Mouse (Mus musculus) olfactory bulb, adult 2 months (tissue): ENCODE results near the gene Chn1. TPM values are rescaled to one million over a fixed set of nuclear protein-coding genes. Genes with fewer than 3 reads are reported as not detected.
A peak's percentile ranks its signal among the peaks of the same experiment; 100 is the strongest.

ENCODE experiments used
- H3K27ac ChIP-seq: fragments of 200-500 bp; 2 replicates; pipeline ENCODE4 v1.5.1; 2012; ENCODE audit warnings: low read depth, low read length; ENCODE audit not compliant: insufficient read depth
- H3K4me1 ChIP-seq: fragments of 200-500 bp; 2 replicates; pipeline ENCODE4 v1.6.1; 2012; ENCODE audit warnings: low read length; ENCODE audit not compliant: control insufficient read depth, insufficient read depth
- H3K4me3 ChIP-seq: fragments of 200-500 bp; 2 replicates; pipeline ENCODE4 v1.5.1; 2012; ENCODE audit warnings: mild to moderate bottlenecking, low read depth, low read length, moderate library complexity; ENCODE audit not compliant: insufficient read depth
- CTCF ChIP-seq: fragments of 200-500 bp; IDR thresholded peaks from 2 replicates; pipeline ENCODE4 v1.5.1; 2012; ENCODE audit warnings: low read depth, mild to moderate bottlenecking, low read length, moderate library complexity; ENCODE audit not compliant: insufficient read depth
- POLR2A ChIP-seq: fragments of 200-500 bp; IDR thresholded peaks from 2 replicates; pipeline ENCODE4 v1.6.1; 2012; ENCODE audit warnings: mild to moderate bottlenecking, low read depth, low read length, moderate library complexity; ENCODE audit not compliant: insufficient read depth
- WGBS: fragments of 180-500 bp; shearing (Covaris S2); methylation state at CpG from one replicate; pipeline ENCODE4 v1.1.7; 2018; 5-methylcytosine and 5-hydroxymethylcytosine counted together
- polyA plus RNA-seq: library from polyadenylated mRNA; stranded (reverse); fragments of >200 nt; gene quantifications from 2 replicates; pipeline ENCODE4 v1.2.4, GENCODE M21; 2012; ENCODE audit warnings: low replicate concordance; ENCODE audit not compliant: missing spikeins, insufficient read depth, insufficient read length

The Chn1 gene
- polyA plus RNA-seq, 1 experiment, result not detected

DNA sequence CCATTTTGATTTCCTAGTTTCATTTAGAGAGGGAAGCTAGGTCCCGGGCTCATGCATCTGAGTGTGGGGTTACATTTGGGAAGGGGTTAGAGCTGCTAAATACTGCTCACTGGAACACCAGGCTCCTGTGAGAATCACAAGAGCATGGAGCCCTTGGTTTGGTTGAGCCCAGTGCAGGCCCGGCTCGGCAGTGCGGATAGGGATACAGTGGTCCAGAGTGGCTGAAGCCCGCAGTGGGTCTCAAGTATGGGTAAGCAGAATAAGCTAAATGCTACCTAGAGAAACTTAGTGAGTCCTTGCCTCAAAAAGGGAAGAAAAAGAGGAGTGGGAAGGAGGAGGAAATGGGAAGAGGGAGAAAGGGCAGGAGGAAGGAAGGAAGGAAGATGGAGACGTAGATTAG is 168.5 kb downstream of the Chn1 start:
- peaks cover 27% of the 10 kb centered on the region for H3K4me1 ChIP-seq
- no peak for TF ChIP-seq CTCF
- no peak for TF ChIP-seq POLR2A
- H3K4me3 ChIP-seq, result no peak overlapping the region
- 97% methylated on average over 6 of the region's 6 CpGs for WGBS
- no peak overlapping the region for H3K27ac ChIP-seq

DNA sequence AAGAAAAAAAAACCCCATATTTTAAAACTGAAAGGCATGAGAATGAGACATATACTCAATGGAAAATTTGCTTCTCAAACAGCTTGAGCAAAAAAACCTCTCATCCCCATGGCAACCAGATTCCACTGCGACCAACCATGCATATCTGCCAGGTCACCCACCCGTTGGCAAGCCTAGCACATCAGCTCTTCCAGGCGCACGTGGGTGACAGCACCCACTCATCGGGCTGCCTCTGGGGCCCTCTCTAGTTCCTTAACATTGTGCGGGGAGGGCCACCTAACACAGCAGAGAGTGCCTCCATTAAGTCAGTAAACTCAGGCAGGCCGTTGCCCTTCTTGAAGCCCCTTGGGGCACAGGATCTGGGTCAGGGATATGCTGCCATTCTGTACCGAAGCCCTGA is 170.1 kb downstream of the Chn1 start:
- no peak for TF ChIP-seq POLR2A
- no peak for TF ChIP-seq CTCF
- no peak overlapping the region for H3K4me3 ChIP-seq
- peak overlapping the region; percentile 76 for H3K27ac ChIP-seq
- WGBS, result 20% methylated on average over 8 of the region's 8 CpGs
- H3K4me1 ChIP-seq, result peaks cover 27% of the 10 kb centered on the region

DNA sequence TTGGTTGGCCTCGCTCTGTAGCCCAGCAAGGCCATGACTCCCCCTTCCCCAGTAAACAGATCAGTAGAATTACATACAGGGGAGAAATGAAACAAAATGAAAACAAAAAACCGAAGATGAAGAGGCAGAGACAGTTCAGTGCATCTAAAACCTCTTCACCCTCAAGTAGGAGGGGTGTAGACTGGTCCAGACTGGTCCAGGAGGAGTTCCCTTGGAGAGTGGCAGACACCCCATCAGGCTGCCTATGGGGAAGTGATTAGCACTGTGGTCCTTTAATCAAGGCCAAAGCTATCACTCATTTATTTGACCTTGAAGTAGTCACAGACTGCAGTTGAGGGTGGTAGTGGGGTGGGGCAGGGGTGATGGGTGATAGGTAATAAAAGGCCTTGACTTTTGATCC is 170.6 kb downstream of the Chn1 start:
- Histone ChIP-seq H3K4me3 (no peak overlapping the region), H3K27ac (peak overlapping the region; percentile 21; the same call in 1 of the 2 replicates), H3K4me1 (peaks cover 25% of the 10 kb centered on the region)
- WGBS, result 89% methylated on average over 2 of the region's 2 CpGs
- TF ChIP-seq POLR2A (no peak), CTCF (no peak)

DNA sequence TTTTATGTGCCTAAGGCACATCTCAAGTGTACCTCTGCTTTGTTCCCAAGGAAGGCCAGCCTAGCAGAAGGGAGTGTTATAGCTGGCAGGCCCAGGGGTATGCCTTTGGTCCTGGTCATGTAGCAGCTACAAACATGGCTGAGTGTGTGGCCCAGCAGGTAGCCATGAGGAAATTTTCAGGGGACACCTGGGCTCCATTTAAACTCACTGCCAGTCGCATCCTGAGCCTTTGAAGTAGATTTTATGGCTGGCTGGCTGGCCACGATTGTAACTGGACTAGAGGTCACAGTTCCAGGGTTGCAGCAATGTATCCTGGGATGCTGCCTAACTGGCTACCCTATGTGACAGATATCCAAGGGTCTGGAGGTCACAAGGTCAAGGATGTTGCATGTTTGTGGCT is 174.5 kb downstream of the Chn1 start:
- H3K4me3 ChIP-seq, result no peak overlapping the region
- H3K27ac ChIP-seq, result no peak overlapping the region
- WGBS, result 87% methylated on average over 2 of the region's 2 CpGs
- H3K4me1 ChIP-seq, result peaks cover 23% of the 10 kb centered on the region
- TF ChIP-seq CTCF (no peak), POLR2A (no peak)

DNA sequence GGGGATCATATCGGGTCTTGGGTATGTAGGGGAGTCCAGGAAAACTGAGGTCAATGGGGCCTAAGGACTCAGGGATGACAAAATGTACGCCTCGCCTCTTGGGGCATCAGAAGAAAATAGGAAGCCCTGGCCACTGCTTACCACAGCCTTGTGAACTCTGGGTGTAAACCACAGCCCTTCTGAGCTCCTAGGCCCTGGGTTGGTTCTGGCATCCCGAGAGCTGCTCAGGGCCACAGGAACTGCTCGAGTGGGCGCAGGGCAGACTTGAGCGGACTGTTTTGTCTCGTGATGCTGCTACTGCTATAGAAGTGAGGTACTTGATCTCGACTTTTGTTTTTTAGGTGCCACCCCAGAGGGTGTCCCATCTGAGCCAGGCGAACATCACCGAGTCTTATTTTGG is 177.4 kb downstream of the Chn1 start:
- TF ChIP-seq CTCF, result no peak
- no peak for TF ChIP-seq POLR2A

DNA sequence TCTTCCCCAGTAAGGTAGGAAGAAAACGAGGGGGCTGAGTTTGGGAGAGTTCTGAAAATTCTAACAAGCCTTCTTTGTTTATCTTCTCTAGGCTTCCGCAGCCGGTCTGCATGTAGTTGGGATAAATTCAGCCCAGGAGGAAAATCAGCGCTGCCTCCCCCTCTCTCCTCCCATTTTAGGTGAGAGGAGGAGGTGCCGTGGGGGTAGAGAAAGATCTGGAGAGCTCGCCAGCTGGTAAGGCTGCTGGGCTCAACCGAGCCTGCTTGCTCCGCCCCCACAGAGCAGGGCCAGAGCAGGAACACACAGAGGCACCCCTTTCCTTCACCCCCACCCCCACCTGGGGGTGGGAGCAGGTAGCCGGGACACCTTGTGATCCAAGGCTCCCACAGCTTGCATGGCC is 178.4 kb downstream of the Chn1 start:
- WGBS, result 8% methylated on average over 9 of the region's 9 CpGs
- no peak overlapping the region for H3K4me3 ChIP-seq
- peaks cover 34% of the 10 kb centered on the region for H3K4me1 ChIP-seq
- H3K27ac ChIP-seq, result peak overlapping the region; percentile 74
- TF ChIP-seq POLR2A, result no peak
- TF ChIP-seq CTCF, result no peak

More for the DNA sequence above, 177.4 kb downstream of the Chn1 start:
- 97% methylated on average over 11 of the region's 11 CpGs for WGBS
- Histone ChIP-seq H3K4me3 (no peak overlapping the region), H3K4me1 (peaks cover 24% of the 10 kb centered on the region), H3K27ac (no peak overlapping the region)

DNA sequence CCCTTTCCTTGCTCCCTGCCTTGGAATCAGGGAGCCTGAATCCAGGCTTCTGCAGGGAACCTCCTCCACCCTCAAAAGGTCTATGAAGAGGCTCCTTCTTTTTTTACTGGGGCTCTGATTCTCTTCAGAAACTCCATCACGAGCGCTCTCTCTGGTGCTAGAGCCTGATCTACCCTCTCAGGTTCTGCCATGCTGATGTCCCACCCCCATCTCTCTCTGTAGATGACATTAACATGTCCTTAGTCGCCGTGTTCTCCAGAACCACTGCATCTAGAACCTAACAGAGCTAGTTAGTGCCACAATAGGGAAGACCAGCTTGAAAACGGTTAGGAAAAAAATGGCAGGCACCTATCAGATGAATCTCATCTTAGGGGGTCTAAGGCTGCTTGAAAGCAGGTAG is 178.8 kb downstream of the Chn1 start:
- H3K4me1 ChIP-seq, result peaks cover 36% of the 10 kb centered on the region
- TF ChIP-seq CTCF (no peak), POLR2A (no peak)
- no peak overlapping the region for H3K4me3 ChIP-seq
- peak overlapping the region; percentile 74 for H3K27ac ChIP-seq
- WGBS, result 65% methylated on average over 5 of the region's 5 CpGs

DNA sequence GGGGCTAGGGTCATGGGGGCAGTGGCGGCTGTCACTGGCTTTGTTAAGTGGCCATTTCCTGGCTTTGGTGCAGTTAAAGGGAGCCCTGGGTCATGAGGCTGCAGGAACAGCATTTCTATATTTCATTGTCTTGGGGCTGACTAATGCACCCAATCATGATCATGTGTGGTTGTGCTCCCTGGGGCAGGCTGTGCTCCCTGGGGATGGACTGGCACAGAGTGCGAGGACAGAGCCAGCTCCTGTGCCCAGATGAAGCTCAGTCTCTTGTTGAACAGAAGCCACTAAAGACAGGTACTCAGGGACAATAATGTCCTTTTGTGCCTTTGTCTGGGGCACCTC is 182.1 kb downstream of the Chn1 start:
- TF ChIP-seq POLR2A, result no peak
- no peak for TF ChIP-seq CTCF
- Histone ChIP-seq H3K4me3 (no peak overlapping the region), H3K4me1 (peaks cover 47% of the 10 kb centered on the region), H3K27ac (peak overlapping the region; percentile 78)
- WGBS, result 79% methylated on average over 2 of the region's 2 CpGs

DNA sequence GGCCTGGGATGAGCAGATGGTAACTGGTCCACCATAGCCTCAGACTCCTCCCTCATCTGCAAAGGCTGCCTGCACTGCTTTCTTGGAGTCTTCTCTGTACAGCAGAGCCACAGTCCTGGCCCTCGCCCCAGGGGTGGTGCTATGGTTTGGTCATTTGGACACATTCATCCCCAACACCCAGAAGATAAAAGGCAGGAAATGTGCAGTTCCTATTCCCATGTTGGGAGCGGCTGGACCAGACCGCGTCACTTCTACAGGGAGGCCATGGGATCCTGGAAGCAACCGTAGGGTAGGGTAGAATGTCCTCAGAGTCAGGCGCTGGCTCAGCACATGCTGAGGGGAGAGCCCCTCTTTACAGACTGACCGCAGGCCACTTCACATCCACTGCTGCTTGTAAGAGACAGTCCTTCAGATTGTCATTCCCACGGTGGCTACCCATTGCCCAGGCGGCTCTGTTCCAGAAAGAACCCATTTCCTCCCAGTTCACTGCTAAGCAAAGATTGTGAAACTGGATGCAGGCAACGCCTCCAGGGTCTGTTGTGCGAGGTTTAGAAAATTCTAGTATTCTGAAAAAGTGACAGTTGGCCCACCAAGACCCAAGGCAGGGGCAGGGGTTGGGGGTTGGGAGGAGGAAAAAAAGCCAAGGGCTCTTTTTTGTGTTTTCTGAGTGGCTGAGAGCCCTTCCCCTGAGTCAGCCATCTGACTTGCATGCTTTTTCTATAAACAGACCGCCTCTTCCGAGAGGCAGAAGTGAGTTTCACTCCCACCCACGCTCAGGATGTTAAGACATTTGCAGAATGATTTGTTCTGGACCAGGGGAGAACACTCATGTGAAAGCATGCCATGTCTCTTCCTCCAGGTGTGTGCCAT is 182.7 kb downstream of the Chn1 start:
- Histone ChIP-seq H3K4me1 (peaks cover 47% of the 10 kb centered on the region), H3K4me3 (no peak overlapping the region), H3K27ac (peak overlapping the region; percentile 78)
- no peak for TF ChIP-seq POLR2A
- TF ChIP-seq CTCF, result no peak
- WGBS, result 59% methylated on average over 14 of the region's 14 CpGs
